Mouse (Mus musculus): ENCODE data around the gene Syt11. TPM values are rescaled to one million over a fixed set of nuclear protein-coding genes. Genes with fewer than 3 reads are reported as not detected.
A peak's percentile ranks its signal among the peaks of the same experiment; 100 is the strongest.

Syt11 gene
- total RNA-seq, 2 experiments from 2014 or later: 2.7 to 5.2 TPM

DNA sequence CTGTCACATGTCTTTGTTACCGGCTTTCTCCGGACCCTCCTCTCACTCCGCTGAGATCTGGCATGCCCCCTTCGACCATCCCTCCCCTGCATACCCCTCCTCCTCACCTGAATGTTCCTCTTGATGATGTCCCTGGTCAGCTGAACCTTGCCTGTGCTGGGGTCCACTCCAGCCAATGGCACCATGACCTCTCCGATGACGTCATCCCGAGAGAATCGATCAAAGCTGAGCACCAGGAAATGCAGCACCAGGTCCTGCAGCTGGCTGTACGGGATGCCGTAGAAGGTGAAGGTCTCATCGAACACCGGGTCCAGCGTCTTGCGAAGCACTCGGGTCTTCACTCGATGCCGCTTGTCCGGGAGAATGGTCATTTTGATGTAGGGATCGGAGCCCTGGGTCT, 13.3 kb downstream of the Syt11 start:
- H3K27ac ChIP-seq: no peak overlapping the region
- TF ChIP-seq CTCF (IDR thresholded peaks at IDR 0.05): no peak
- intact Hi-C loops (cut with DNase I): no loop called here
- H3K4me3 ChIP-seq: no peak overlapping the region
- no peak for DNase-seq

DNA sequence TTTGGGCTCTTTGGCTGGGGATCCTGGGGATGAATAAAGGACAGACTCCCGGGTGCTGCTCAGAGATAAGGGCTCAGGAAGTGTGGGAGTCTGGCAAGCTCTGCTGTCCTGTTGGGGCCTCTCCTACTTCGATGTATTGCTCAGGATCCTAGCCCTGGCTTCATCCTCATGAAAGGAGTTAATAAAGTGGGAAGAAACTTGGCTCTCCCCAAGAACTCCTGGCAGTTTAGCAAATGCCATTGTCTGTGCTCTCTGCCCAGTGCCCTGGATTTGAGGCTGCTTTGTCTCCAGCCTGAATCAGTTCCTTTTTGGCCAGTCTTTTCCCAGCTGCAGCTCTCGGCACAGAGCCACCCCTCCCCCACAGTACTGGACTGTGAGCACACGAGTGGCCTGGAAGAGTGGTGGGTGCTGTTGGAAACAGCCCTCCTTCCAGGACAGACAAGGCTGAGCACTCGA, 16.9 kb downstream of the Syt11 start:
- intact Hi-C loops (cut with DNase I): no loop called here
- TF ChIP-seq CTCF (IDR thresholded peaks at IDR 0.05): no peak
- DNase-seq: peak; percentile 73
- Histone ChIP-seq H3K27ac (peak overlapping the region; percentile 69), H3K4me3 (peak overlapping the region; percentile 15)

DNA sequence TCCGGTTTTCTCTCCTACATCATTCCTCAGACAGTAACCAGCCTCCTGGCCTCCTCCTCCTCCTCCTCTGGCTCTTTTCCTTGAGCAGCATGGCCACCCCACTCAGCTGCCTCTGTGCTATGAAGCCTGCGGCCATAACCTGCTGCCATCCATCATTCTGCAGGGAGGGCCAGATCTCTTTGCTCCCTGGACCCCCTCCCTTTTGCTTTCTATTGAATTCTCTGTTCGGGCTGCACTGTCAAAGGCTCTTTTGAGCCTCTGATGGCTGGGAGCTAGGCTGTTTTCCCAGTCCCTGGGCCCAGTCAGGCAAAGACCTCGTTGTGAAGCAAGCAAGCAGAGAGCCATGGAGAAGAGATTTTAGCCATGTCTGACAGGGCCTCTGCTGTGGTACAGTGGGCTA, 18.7 kb downstream of the Syt11 start:
- no peak overlapping the region for H3K4me3 ChIP-seq
- intact Hi-C loops (cut with DNase I): no loop called here
- DNase-seq: no peak
- H3K27ac ChIP-seq: peak overlapping the region; percentile 31; the same call in 1 of the 2 replicates
- no peak for TF ChIP-seq CTCF (IDR thresholded peaks at IDR 0.05)

DNA sequence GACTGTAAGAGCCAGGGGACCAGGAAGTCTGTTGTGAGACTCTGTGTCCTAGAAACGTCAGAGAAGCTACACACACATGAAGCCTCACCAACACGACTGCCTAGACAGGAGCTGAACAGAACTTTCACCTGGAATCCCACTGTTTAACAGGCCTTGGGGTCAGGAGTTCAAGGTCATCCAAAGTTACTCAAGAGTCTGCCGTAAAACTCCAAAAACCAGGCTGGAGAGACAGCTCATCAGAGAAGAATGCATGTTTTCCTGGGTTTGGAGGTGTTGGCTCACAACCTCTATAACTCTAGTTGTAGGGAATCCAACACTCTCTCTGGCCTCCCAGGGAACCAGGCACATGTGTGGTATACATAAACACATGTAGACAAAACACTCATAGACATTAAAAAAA, 19.4 kb downstream of the Syt11 start:
- Histone ChIP-seq H3K27ac (no peak overlapping the region), H3K4me3 (no peak overlapping the region)
- intact Hi-C loops (cut with DNase I): no loop called here
- DNase-seq: no peak
- TF ChIP-seq CTCF (IDR thresholded peaks at IDR 0.05): no peak

DNA sequence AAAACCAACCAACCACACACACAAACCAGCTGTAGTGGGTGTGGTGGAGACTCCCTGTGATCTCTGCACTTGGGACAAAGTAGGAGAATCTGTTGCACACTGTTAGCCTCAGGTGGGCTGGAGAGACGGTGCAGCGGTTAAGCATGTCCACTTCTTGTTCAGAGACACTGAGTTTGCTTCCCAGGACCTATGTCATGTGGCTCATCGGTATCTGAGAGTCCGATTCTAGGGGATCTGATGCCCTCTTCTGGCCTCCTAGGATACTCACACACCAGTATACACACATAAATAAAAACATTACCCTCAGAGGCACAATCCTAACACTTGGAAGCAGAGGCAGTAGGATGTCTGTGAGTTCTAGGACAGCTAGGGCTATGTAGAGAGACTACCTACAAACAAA, 20.7 kb downstream of the Syt11 start:
- intact Hi-C loops (cut with DNase I): no loop called here
- Histone ChIP-seq H3K27ac (no peak overlapping the region), H3K4me3 (no peak overlapping the region)
- no peak for DNase-seq
- peak; percentile 15; the same call in 1 of the 2 replicates for TF ChIP-seq CTCF (IDR thresholded peaks at IDR 0.05)

DNA sequence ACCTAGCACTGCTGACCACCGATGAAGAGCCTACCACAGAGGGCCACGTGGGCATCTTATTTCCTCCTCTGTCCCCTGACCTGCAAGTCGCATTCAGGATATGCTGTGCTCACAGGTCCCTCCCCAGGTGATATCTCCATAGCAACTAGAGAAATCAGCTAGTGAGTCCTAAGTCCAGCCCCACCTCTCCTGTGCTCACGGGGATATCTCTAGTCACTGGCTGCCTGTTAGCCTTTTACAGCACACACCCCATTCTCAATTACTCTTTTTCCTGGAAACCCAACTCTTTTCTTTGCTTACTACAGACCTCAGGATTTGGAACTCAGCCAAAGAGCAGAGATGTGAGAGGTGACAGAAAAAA, 28.1 kb downstream of the Syt11 start:
- intact Hi-C loops (cut with DNase I): no loop called here

DNA sequence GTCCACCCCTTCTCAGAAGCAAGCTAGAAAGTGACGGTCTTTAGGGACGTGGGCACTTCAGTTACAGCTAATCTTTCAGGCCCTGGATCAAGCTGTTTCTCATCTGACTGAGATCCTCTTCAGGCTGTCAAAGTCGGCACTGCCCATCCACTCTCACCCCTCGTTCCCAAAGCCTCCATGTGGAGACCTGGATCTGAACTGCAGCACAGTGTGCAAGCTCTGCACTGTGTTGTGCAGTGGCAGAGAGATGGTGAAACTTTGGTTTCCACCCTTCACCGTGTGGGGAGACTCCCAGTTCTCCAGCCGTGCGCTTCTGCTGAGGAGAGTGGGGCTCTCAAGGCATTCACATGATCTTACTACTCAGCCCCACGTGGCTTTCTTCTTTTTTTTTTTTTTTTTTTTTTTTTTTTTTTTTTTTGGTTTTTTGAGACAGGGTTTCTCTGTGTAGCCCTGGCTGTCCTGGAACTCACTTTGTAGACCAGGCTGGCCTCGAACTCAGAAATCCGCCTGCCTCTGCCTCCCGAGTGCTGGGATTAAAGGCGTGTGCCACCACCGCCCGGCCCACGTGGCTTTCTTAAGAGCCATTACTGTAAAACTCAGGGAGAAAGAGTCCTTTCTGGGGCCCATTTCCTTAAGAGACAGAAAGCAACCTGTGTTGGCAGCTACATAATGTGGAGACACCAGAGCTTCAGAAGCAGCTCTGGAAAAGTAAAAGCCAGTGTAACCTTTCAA, 28.7 kb downstream of the Syt11 start:
- DNase-seq: no peak
- H3K4me3 ChIP-seq: no peak overlapping the region
- no peak for TF ChIP-seq CTCF (IDR thresholded peaks at IDR 0.05)
- H3K27ac ChIP-seq: no peak overlapping the region
- intact Hi-C loops (cut with DNase I): no loop called here

More for the DNA sequence above, 28.1 kb downstream of the Syt11 start:
- DNase-seq: no peak
- Histone ChIP-seq H3K27ac (no peak overlapping the region), H3K4me3 (no peak overlapping the region)
- TF ChIP-seq CTCF (IDR thresholded peaks at IDR 0.05): no peak

DNA sequence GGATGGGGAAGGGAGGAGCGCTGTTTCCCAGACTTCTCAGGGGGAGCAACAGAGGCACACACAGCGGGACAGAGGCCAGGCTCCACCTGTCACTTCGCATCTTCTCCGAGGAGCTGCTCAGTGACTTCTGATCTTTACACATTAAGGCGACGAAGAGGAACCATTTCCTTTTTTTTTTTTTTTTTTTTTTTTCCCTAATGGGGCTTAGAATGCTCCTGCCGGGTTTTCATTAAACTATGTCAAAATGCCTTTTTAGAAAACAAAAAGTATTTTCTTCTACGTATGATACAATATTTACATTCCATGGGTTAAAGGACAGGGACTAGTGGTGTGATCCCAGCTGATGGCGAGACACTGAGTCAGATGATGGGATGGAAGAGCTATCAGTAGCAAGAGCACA, 29.4 kb downstream of the Syt11 start:
- no peak overlapping the region for H3K27ac ChIP-seq
- intact Hi-C loops (cut with DNase I): no loop called here
- TF ChIP-seq CTCF (IDR thresholded peaks at IDR 0.05): no peak

DNA sequence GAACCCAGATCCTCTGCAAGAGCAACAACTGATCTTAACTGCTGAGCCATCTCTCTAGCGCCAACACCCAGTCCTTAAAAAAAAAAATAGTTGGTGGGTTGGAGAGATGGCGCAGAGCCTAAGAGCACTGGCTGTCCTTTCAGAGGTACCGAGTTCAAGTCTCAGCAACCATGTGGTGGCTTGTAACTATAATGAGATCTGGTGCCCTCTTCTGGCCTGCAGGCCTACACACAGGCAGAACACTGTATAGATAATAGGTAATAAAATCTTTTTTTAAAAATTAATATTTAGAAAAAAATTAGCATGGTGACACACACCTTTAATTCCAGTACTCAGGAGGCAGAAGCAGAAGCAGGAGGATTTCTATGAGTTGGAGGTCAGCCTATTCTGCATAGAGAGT, 34.8 kb downstream of the Syt11 start:
- no peak overlapping the region for H3K27ac ChIP-seq
- intact Hi-C loops (cut with DNase I): no loop called here
- no peak for DNase-seq

More for the DNA sequence above, 29.4 kb downstream of the Syt11 start:
- DNase-seq: no peak
- no peak overlapping the region for H3K4me3 ChIP-seq

DNA sequence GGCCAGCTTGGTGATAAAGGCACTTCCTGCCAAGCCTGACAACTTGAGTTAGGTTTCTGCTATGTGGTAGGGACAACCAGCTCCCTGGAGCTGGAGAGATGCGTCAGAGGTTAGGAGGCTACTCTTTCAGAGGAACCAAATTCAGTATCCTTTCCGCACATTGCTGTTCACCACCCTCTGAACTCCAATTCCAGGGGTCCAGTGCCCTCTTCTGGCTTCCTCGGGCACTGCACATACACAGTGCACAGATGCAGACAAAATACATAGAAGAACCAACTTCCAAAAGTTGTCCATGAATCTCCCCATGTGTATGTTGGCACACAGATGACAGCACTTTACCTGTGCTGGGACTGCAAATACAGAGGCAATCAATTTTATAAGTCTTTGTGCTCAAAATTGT, 36.3 kb downstream of the Syt11 start:
- intact Hi-C loops (cut with DNase I): loop anchor here (5.0 kb wide), 2 partner anchors 61 to 146 kb away; no protein-coding TSS in a partner anchor
- TF ChIP-seq CTCF (IDR thresholded peaks at IDR 0.05): peak; percentile 89
- H3K27ac ChIP-seq: no peak overlapping the region
- no peak overlapping the region for H3K4me3 ChIP-seq
- DNase-seq: peak; percentile 74

More for the DNA sequence above, 34.8 kb downstream of the Syt11 start:
- TF ChIP-seq CTCF (IDR thresholded peaks at IDR 0.05): peak; percentile 28; the same call in 1 of the 2 replicates
- no peak overlapping the region for H3K4me3 ChIP-seq

DNA sequence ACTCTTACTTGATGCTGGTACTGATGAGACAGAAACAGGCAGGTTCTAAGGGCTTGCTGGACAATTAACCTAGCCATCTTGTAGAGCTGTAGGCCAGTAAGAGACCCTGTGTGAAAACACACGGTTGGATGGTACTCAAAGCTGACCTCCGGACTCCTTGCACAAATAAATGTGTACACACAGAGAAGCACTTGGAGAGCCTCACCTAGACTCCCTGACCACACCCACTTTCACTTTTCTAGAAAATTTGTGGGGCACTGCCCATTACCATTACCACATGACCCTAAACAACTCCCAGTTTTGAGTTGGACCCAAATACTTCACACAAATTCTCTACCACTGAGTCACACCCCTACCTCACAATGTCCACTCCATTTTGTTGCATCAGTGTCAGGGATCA, 38.4 kb downstream of the Syt11 start:
- no peak overlapping the region for H3K4me3 ChIP-seq
- no peak for DNase-seq
- intact Hi-C loops (cut with DNase I): loop anchor here (5.0 kb wide), 2 partner anchors 59 to 144 kb away; no protein-coding TSS in a partner anchor
- H3K27ac ChIP-seq: no peak overlapping the region
- TF ChIP-seq CTCF (IDR thresholded peaks at IDR 0.05): no peak

DNA sequence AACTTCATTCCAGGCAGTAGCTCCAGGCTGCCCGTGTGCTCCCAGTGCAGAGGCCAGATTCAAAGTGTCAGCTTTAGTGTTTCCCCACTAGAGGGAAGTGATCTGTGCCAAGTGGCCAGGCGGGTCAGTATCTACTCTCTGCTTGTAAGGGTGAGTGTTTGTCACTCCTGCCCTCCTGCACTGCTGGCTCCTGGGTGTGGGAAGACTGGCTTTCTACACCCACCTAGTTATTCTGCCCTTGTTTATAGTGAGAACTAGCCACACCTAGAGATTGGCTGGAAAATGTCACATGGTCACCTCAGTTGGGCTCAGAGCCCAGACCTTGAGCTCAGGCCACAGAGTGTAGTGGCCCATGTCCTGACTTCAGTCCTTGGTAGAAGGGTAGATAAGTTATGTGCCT, 55.9 kb downstream of the Syt11 start:
- Histone ChIP-seq H3K27ac (peak overlapping the region; percentile 91), H3K4me3 (peak overlapping the region; percentile 91)
- TF ChIP-seq CTCF (IDR thresholded peaks at IDR 0.05): peak; percentile 25; the same call in 1 of the 2 replicates
- intact Hi-C loops (cut with DNase I): loop anchor here (5.0 kb wide), 1 partner anchor 37 kb away; no protein-coding TSS in a partner anchor
- peak; percentile 63 for DNase-seq

DNA sequence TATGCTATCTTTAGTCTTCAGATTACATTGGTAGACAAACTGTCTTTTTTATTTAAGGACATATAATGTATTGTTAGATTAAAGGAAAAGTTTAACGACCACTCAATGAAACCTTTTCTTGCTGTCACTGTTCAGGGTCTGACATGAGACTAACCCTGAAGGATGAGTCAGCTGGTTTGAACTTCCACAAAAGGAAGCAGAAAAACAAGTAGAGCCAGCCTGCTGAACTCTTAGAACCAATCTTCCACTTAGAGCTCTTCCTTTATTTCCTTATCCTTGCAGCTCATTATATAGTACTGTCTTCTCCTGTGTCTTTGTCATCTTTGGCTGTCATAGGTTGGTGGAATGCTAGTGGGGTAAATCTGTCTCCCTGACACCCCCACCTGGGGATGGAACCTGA, 57.1 kb downstream of the Syt11 start:
- intact Hi-C loops (cut with DNase I): loop anchor here (5.0 kb wide), 1 partner anchor 36 kb away; no protein-coding TSS in a partner anchor

More for the DNA sequence above, 57.1 kb downstream of the Syt11 start:
- peak overlapping the region; percentile 91 for H3K4me3 ChIP-seq
- peak overlapping the region; percentile 91 for H3K27ac ChIP-seq
- no peak for DNase-seq
- TF ChIP-seq CTCF (IDR thresholded peaks at IDR 0.05): no peak
